In genomic region chr13:52190256-52190655, GRCm38 (mm10) we compare ENCODE assay signal across 13 mouse cellular contexts.
"Had no signal": no experiment of that assay in that cellular context is flagged by ENCODE, and none has a peak within 500 bp of the region (broad histone marks: within the 10 kb centered on the region; RNA-seq: fewer than 3 reads in every experiment).

No protein-coding gene starts in this region.

- H3K4me3 ChIP-seq: left cerebral cortex, adult 2 months; limb, embryonic 15.5 days; liver, embryonic 12.5 days; midbrain, embryonic 10.5 days; myocyte; neural tube, embryonic 15.5 days had no signal

- H3K4me2 ChIP-seq: limb, embryonic 15.5 days; liver, embryonic 12.5 days; lung, embryonic 14.5 days; neural tube, embryonic 15.5 days had no signal

- H3K27me3 ChIP-seq: limb, embryonic 15.5 days; liver, embryonic 12.5 days had no signal

- DNase-seq: kidney, postnatal 25 days; lung, embryonic 14.5 days; midbrain, embryonic 14.5 days; right cerebral cortex, adult 18-20 months; right cerebral cortex, postnatal 25 days; thymus, adult 2 months; thymus, postnatal 25 days had no signal

- H3K9me3 ChIP-seq: limb, embryonic 15.5 days; liver, embryonic 12.5 days; midbrain, embryonic 10.5 days; neural tube, embryonic 15.5 days had no signal

- H3K4me1 ChIP-seq: limb, embryonic 15.5 days; liver, embryonic 12.5 days had no signal

- H3K27ac ChIP-seq: left cerebral cortex, adult 2 months; limb, embryonic 15.5 days; liver, embryonic 12.5 days; midbrain, embryonic 10.5 days; neural tube, embryonic 15.5 days had no signal

- ATAC-seq: liver, embryonic 12.5 days had no signal

- H3K9ac ChIP-seq: limb, embryonic 15.5 days; liver, embryonic 12.5 days; lung, embryonic 14.5 days; neural tube, embryonic 15.5 days had no signal

- H3K36me3 ChIP-seq: limb, embryonic 15.5 days; liver, embryonic 12.5 days; midbrain, embryonic 10.5 days; neural tube, embryonic 15.5 days had no signal
